Mouse (Mus musculus): ENCODE measurements around the gene Tctn1.
A peak's percentile ranks its signal among the peaks of the same experiment; 100 is the strongest.

Gene Tctn1

GRCm38 (mm10) chr5:122245186-122245585 is 19.1 kb downstream of the Tctn1 start:
- DNase-seq = no peak

- peak; percentile 59 for DNase-seq
Measured at GRCm38 (mm10) chr5:122243781-122244523, 20.3 kb downstream of the Tctn1 start.

- DNase-seq = no peak
Measured at GRCm38 (mm10) chr5:122242521-122243123, 21.6 kb downstream of the Tctn1 start.

- no peak for DNase-seq
Measured at GRCm38 (mm10) chr5:122240989-122241388, 23.3 kb downstream of the Tctn1 start.

GRCm38 (mm10) chr5:122240521-122240920 is 23.7 kb downstream of the Tctn1 start:
- no peak for DNase-seq

- DNase-seq = no peak
Measured at GRCm38 (mm10) chr5:122239618-122240017, 24.6 kb downstream of the Tctn1 start.

- DNase-seq = no peak
Measured at GRCm38 (mm10) chr5:122237200-122237599, 27.1 kb downstream of the Tctn1 start.

- DNase-seq = no peak
Measured at GRCm38 (mm10) chr5:122235196-122235836, 28.9 kb downstream of the Tctn1 start.

GRCm38 (mm10) chr5:122234319-122235195 is 29.7 kb downstream of the Tctn1 start:
- DNase-seq = no peak

- no peak for DNase-seq
Measured at GRCm38 (mm10) chr5:122233695-122234094, 30.6 kb downstream of the Tctn1 start.

- no peak for DNase-seq
Measured at GRCm38 (mm10) chr5:122233077-122233581, 31.1 kb downstream of the Tctn1 start.

- no peak for DNase-seq
Measured at GRCm38 (mm10) chr5:122232004-122232403, 32.3 kb downstream of the Tctn1 start.

- DNase-seq = no peak
Measured at GRCm38 (mm10) chr5:122231431-122231830, 32.8 kb downstream of the Tctn1 start.

- DNase-seq = no peak
Measured at GRCm38 (mm10) chr5:122230816-122231215, 33.4 kb downstream of the Tctn1 start.

- no peak for DNase-seq
Measured at GRCm38 (mm10) chr5:122228772-122229171, 35.5 kb downstream of the Tctn1 start.

- DNase-seq = no peak
Measured at GRCm38 (mm10) chr5:122228271-122228765, 35.9 kb downstream of the Tctn1 start.

- DNase-seq = no peak
Measured at GRCm38 (mm10) chr5:122224291-122224690, 40.0 kb downstream of the Tctn1 start.

- DNase-seq = no peak
Measured at GRCm38 (mm10) chr5:122221085-122221484, 43.2 kb downstream of the Tctn1 start.

GRCm38 (mm10) chr5:122219655-122220629 is 44.3 kb downstream of the Tctn1 start:
- DNase-seq = no peak

GRCm38 (mm10) chr5:122218928-122219327 is 45.3 kb downstream of the Tctn1 start:
- DNase-seq = peak; percentile 67
